Mouse (Mus musculus): Measurements from ENCODE around the gene Gm4070. TPM values are rescaled to one million over a fixed set of nuclear protein-coding genes. Genes with fewer than 3 reads are reported as not detected.
"Not testable (repeated sequence)": the region's sequence is repeated elsewhere in the genome, so short reads cannot be mapped to it uniquely, and the experiment has no call there.

Gm4070 gene
- 1.0 and 1.1 TPM in 2 replicates for polyA plus RNA-seq (2015; fragmentation: Nextera tagmentation; extraction: Ambion mirVana)

DNA sequence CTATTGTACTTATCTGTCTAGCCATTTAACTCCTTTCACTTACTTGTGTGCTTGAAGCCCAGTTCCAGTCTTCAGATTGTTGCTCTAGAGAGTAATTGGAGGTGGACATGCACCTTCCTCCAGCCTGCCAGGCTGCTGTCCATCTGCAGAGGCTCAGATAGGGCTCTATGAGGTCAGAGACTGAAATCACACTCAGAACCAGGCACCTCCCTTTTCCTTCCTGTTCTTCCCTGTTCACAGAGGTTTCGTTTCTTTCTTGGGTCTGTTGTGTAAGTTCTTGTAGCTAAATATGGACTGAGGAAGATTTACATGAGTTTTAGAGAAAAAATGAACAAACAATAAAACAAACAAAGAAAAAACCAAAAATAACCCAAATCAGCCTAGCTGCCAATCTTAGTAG is at the start of gene Gm4070:
Gene Gm4070 (minus strand): TSS at position 156 of the 400 bp plus-strand sequence.
- 50% methylated on average over 1 of the region's 1 CpGs for WGBS
- not testable (repeated sequence) for H3K27ac ChIP-seq (ENCODE audit: low read length); H3K9me3 ChIP-seq (replicated peaks; ENCODE audit: control insufficient read depth, low read length); H3K36me3 ChIP-seq (ENCODE audit: control insufficient read depth, insufficient read depth, low read length); H3K4me1 ChIP-seq (ENCODE audit: control insufficient read depth, insufficient read depth, low read length); H3K4me2 ChIP-seq (ENCODE audit: low read depth, low read length); H3K27me3 ChIP-seq (ENCODE audit: control insufficient read depth, insufficient read depth, low read length); H3K4me3 ChIP-seq (replicated peaks; ENCODE audit: low read length); H3K9ac ChIP-seq (ENCODE audit: low read length); ATAC-seq (ENCODE audit: insufficient read depth, low FRiP score)

DNA sequence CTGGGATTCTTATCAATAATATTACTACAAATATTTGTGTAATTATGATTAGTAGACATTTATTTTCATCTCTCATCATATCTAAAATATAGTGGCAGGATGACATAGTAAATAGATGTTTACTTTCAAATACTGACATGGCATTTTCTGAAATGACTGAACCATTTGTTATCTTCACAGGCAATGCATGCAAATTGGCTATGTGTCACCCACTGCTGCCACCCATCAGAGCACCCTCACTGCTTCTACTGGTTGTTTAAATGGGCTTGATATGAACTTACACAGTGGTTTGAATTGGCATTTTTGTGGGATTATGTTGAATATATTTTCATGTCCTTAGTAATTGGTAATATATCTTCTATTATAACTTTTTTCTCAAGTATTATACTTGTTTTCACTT is 773 bp upstream of the Gm4070 start:
- not testable (repeated sequence) for H3K9me3 ChIP-seq (replicated peaks; ENCODE audit: control insufficient read depth, low read length); H3K4me3 ChIP-seq (replicated peaks; ENCODE audit: low read length); H3K4me2 ChIP-seq (ENCODE audit: low read depth, low read length); ATAC-seq (ENCODE audit: insufficient read depth, low FRiP score); H3K27ac ChIP-seq (ENCODE audit: low read length); H3K4me1 ChIP-seq (ENCODE audit: control insufficient read depth, insufficient read depth, low read length); H3K27me3 ChIP-seq (ENCODE audit: control insufficient read depth, insufficient read depth, low read length); H3K36me3 ChIP-seq (ENCODE audit: control insufficient read depth, insufficient read depth, low read length); H3K9ac ChIP-seq (ENCODE audit: low read length)

DNA sequence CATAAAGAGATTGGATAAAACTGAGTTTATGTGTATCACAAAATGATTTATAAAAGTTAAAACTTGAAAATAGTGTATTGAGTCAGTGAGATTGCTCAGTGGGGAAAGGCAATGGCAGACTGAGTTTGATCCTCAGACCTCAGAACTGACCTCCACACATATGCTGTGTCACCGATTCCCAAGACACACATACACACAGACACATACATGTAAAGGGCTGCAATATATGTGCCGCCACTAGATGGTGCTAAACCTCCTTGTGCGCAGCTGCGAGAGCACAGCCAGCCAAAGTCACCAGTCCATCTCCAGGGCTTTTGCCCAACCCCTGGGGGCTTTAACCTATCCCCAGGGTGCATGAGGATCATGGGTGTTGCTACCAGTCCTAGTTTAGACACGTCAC is 1.4 kb downstream of the Gm4070 start:
- H3K4me2 ChIP-seq (ENCODE audit: low read depth, low read length); H3K36me3 ChIP-seq (ENCODE audit: control insufficient read depth, insufficient read depth, low read length); H3K9ac ChIP-seq (ENCODE audit: low read length); H3K27ac ChIP-seq (ENCODE audit: low read length); H3K27me3 ChIP-seq (ENCODE audit: control insufficient read depth, insufficient read depth, low read length); ATAC-seq (ENCODE audit: insufficient read depth, low FRiP score); H3K4me3 ChIP-seq (replicated peaks; ENCODE audit: low read length); H3K9me3 ChIP-seq (replicated peaks; ENCODE audit: control insufficient read depth, low read length); H3K4me1 ChIP-seq (ENCODE audit: control insufficient read depth, insufficient read depth, low read length): not testable (repeated sequence)
- no CpG with 5 or more reads among the region's 5 CpGs for whole genome bisulfite sequencing

DNA sequence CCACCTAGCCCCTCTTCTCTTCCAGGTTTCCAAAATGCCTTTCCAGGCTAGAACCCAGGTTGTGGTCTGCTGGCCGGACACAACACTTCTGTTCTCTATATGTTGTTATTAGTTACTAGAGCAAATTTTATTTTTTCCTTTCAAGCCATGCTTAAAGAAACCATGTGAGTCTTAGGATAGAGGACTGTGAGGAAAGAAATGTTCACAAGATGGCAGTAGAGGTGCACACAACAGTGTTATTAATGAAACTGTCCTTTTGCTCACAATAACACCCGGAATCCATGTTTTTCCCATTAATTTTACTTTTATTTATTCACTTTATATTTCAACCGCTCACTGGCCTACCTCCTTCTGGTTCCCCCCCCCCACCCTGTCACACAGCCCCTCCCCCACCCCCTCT is 8.5 kb downstream of the Gm4070 start:
- H3K36me3 ChIP-seq (ENCODE audit: control insufficient read depth, insufficient read depth, low read length); ATAC-seq (ENCODE audit: insufficient read depth, low FRiP score); H3K4me2 ChIP-seq (ENCODE audit: low read depth, low read length); H3K4me3 ChIP-seq (replicated peaks; ENCODE audit: low read length); H3K27me3 ChIP-seq (ENCODE audit: control insufficient read depth, insufficient read depth, low read length); H3K27ac ChIP-seq (ENCODE audit: low read length); H3K4me1 ChIP-seq (ENCODE audit: control insufficient read depth, insufficient read depth, low read length); H3K9me3 ChIP-seq (replicated peaks; ENCODE audit: control insufficient read depth, low read length); H3K9ac ChIP-seq (ENCODE audit: low read length): not testable (repeated sequence)
- WGBS = 73% methylated on average over 1 of the region's 3 CpGs

- no CpG with 5 or more reads among the region's 1 CpGs for WGBS
- not testable (repeated sequence) for H3K27me3 ChIP-seq (ENCODE audit: control insufficient read depth, insufficient read depth, low read length); H3K36me3 ChIP-seq (ENCODE audit: control insufficient read depth, insufficient read depth, low read length); H3K9me3 ChIP-seq (replicated peaks; ENCODE audit: control insufficient read depth, low read length); H3K9ac ChIP-seq (ENCODE audit: low read length); H3K4me2 ChIP-seq (ENCODE audit: low read depth, low read length); ATAC-seq (ENCODE audit: insufficient read depth, low FRiP score); H3K4me3 ChIP-seq (replicated peaks; ENCODE audit: low read length); H3K4me1 ChIP-seq (ENCODE audit: control insufficient read depth, insufficient read depth, low read length); H3K27ac ChIP-seq (ENCODE audit: low read length)
These were observed 21.6 kb downstream of the Gm4070 start for GRCm38 (mm10) chr7:105932132-105932531.

GRCm38 (mm10) chr7:105883588-105884336 is 70.0 kb downstream of the Gm4070 start:
- H3K27me3 ChIP-seq (ENCODE audit: control insufficient read depth, insufficient read depth, low read length); H3K4me3 ChIP-seq (replicated peaks; ENCODE audit: low read length); H3K27ac ChIP-seq (ENCODE audit: low read length); ATAC-seq (ENCODE audit: insufficient read depth, low FRiP score); H3K9me3 ChIP-seq (replicated peaks; ENCODE audit: control insufficient read depth, low read length); H3K4me2 ChIP-seq (ENCODE audit: low read depth, low read length); H3K4me1 ChIP-seq (ENCODE audit: control insufficient read depth, insufficient read depth, low read length); H3K36me3 ChIP-seq (ENCODE audit: control insufficient read depth, insufficient read depth, low read length); H3K9ac ChIP-seq (ENCODE audit: low read length): not testable (repeated sequence)
- WGBS = 100% methylated on average over 1 of the region's 2 CpGs

DNA sequence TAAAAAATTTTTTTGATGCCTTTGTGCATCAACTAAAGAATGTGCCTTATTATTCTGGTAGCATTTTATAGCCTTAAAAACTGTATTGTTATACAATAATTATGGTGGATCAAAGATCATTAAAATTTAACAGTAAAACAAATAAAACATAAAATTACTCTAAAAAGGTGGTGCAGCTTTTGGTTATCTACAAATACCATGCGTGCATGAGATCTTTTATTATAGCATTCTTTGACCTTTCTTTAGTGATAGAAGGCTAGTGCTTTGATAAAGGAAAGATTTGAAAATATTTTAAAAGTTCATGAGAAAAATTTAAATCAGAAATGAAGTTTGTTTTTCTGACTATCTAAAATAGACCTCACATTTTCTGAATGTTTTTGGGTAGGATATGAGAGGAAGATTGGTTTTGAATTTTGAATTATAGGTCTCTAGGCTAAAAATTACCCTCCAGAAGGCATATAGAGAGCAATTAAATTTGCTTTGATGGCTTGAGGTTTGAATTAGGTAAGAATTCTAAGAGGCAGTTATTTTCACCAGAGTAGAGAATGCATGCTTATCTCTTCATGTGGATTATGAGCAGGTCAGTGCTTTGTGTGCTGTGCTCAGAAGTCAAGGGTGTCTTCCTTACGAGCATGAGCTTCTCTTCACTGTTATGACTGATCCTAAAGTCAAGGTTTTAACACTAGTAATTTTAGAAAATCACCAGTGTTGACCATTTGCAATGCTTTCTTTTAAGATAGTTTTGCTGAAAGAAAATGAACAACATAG is 73.9 kb downstream of the Gm4070 start:
- not testable (repeated sequence) for ATAC-seq (ENCODE audit: insufficient read depth, low FRiP score); H3K4me2 ChIP-seq (ENCODE audit: low read depth, low read length); H3K9me3 ChIP-seq (replicated peaks; ENCODE audit: control insufficient read depth, low read length); H3K4me3 ChIP-seq (replicated peaks; ENCODE audit: low read length); H3K27me3 ChIP-seq (ENCODE audit: control insufficient read depth, insufficient read depth, low read length); H3K36me3 ChIP-seq (ENCODE audit: control insufficient read depth, insufficient read depth, low read length); H3K4me1 ChIP-seq (ENCODE audit: control insufficient read depth, insufficient read depth, low read length); H3K9ac ChIP-seq (ENCODE audit: low read length); H3K27ac ChIP-seq (ENCODE audit: low read length)
- 64% methylated on average over 1 of the region's 2 CpGs for WGBS

- ATAC-seq (ENCODE audit: insufficient read depth, low FRiP score); H3K4me3 ChIP-seq (replicated peaks; ENCODE audit: low read length); H3K27ac ChIP-seq (ENCODE audit: low read length); H3K9me3 ChIP-seq (replicated peaks; ENCODE audit: control insufficient read depth, low read length); H3K9ac ChIP-seq (ENCODE audit: low read length); H3K4me2 ChIP-seq (ENCODE audit: low read depth, low read length); H3K27me3 ChIP-seq (ENCODE audit: control insufficient read depth, insufficient read depth, low read length); H3K4me1 ChIP-seq (ENCODE audit: control insufficient read depth, insufficient read depth, low read length); H3K36me3 ChIP-seq (ENCODE audit: control insufficient read depth, insufficient read depth, low read length): not testable (repeated sequence)
- WGBS = no CpG with 5 or more reads among the region's 2 CpGs
These were observed 97.8 kb downstream of the Gm4070 start for GRCm38 (mm10) chr7:105855718-105856560.
